Mouse (Mus musculus) CH12F3 (cell line): ENCODE data around the gene Spaar.
"Not testable (repeated sequence)": the region's sequence is repeated elsewhere in the genome, so short reads cannot be mapped to it uniquely, and the experiment has no call there.

Experiments used
- in situ Hi-C: fragments of 300-500 bp; cut with MboI; formaldehyde crosslinking; loops from 2 replicates; pipeline ENCODE4 v1.14.3; 2020; ENCODE audit warnings: low sequenced_read_pairs

The Spaar gene

GRCm38 (mm10) chr4:43771626-43772025 is 41.8 kb downstream of the Spaar start:
- in situ Hi-C loops = no loop called here

- in situ Hi-C loops = no loop called here
Observed at GRCm38 (mm10) chr4:43772304-43772703, 42.5 kb downstream of the Spaar start.

- in situ Hi-C loops = no loop called here
Observed at GRCm38 (mm10) chr4:43795296-43795695, 65.5 kb downstream of the Spaar start.

GRCm38 (mm10) chr4:43795844-43796243 is 66.0 kb downstream of the Spaar start:
- in situ Hi-C loops = not testable (repeated sequence)

- in situ Hi-C loops = no loop called here
Observed at GRCm38 (mm10) chr4:43798936-43799335, 69.1 kb downstream of the Spaar start.
